Mouse (Mus musculus) forebrain, embryonic 13.5 days (tissue): ENCODE data around the gene Map2. TPM values are rescaled to one million over a fixed set of nuclear protein-coding genes. Genes with fewer than 3 reads are reported as not detected.

Experiments
- ATAC-seq: fragments of 200-750 bp; cut with Nextera tagmentation; 2 replicates; pipeline ENCODE4 v1.8.0; 2017
- H3K27ac ChIP-seq: fragments of 300-500 bp; sonication (generic); 2 replicates; pipeline ENCODE4 v1.5.1; 2015; ENCODE audit warnings: inconsistent platforms, mild to moderate bottlenecking, moderate library complexity
- H3K27me3 ChIP-seq: fragments of 300-500 bp; sonication (generic); 2 replicates; pipeline ENCODE4 v1.6.1; 2015; ENCODE audit warnings: mild to moderate bottlenecking, inconsistent platforms
- H3K36me3 ChIP-seq: fragments of 300-500 bp; sonication (generic); 2 replicates; pipeline ENCODE4 v1.6.1; 2015; ENCODE audit warnings: mild to moderate bottlenecking, inconsistent platforms; ENCODE audit not compliant: poor library complexity, severe bottlenecking
- H3K4me1 ChIP-seq: fragments of 300-500 bp; sonication (generic); 2 replicates; pipeline ENCODE4 v1.6.1; 2015; ENCODE audit warnings: inconsistent platforms
- H3K4me2 ChIP-seq: fragments of 300-500 bp; sonication (generic); 2 replicates; pipeline ENCODE4 v1.6.1; 2015; ENCODE audit warnings: inconsistent platforms, mild to moderate bottlenecking, moderate library complexity
- H3K4me3 ChIP-seq: fragments of 300-500 bp; sonication (generic); 2 replicates; pipeline ENCODE4 v1.5.1; 2015; ENCODE audit warnings: mild to moderate bottlenecking, inconsistent platforms
- H3K9ac ChIP-seq: fragments of 300-500 bp; sonication (generic); 2 replicates; pipeline ENCODE4 v1.6.1; 2015; ENCODE audit warnings: mild to moderate bottlenecking, inconsistent platforms
- H3K9me3 ChIP-seq: fragments of 300-500 bp; sonication (generic); replicated peaks from 2 replicates; pipeline ENCODE4 v1.6.1; 2016; ENCODE audit warnings: inconsistent platforms
- WGBS: fragments of 180-500 bp; shearing (Covaris S2); methylation state at CpG from one replicate; pipeline ENCODE4 v1.1.7; 2015; 5-methylcytosine and 5-hydroxymethylcytosine counted together
- polyA plus RNA-seq: library from polyadenylated mRNA; unstranded; fragments of >200 nt; fragmentation: Nextera tagmentation; extraction: Ambion mirVana; gene quantifications from 2 replicates; pipeline ENCODE4 v1.2.1, GENCODE M21; 2015

Gene Map2
- polyA plus RNA-seq, 1 experiment from 2014 or later, result 332 TPM

DNA sequence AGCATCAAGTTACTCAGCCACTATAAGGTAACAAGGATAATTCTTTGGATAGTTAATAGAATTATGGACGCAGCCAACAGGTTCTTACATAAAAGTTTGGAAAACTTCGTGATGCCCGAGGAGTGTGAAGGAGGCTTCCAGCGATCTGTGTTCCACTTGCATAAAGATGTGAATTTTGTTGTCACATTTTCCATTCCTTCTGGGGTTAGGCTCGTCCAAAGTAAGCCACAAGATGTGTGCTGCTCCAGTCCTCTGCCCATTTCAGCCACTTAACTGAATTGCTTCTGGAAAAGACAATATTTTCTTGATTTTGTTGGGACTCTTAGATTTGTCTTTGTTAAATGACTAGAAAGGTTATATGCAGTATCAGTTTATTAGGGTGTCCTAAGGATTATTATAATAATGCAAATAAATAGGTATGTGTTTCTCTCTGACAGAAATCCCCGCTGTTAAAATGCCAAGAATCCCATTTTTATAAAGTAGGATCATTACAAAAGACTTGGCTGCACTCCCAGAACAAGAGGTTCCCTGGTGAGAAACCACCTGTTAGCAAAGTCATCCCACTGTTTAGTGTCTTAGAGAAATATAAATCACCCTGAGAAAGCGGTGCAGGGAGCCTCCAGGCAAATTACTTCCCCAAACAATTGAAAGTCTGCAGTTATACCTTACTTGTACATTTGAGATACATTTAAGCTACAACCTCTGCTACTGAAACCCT lies 36.2 kb downstream of the Map2 start:
- Histone ChIP-seq H3K27me3 (no peaks in the 10 kb centered on the region), H3K4me2 (no peak overlapping the region), H3K9me3 (no peaks in the 10 kb centered on the region), H3K27ac (no peak overlapping the region), H3K4me3 (no peak overlapping the region), H3K9ac (no peak overlapping the region), H3K36me3 (no peaks in the 10 kb centered on the region), H3K4me1 (peaks cover 27% of the 10 kb centered on the region)
- no peak for ATAC-seq
- WGBS, result 70% methylated on average over 7 of the region's 7 CpGs

DNA sequence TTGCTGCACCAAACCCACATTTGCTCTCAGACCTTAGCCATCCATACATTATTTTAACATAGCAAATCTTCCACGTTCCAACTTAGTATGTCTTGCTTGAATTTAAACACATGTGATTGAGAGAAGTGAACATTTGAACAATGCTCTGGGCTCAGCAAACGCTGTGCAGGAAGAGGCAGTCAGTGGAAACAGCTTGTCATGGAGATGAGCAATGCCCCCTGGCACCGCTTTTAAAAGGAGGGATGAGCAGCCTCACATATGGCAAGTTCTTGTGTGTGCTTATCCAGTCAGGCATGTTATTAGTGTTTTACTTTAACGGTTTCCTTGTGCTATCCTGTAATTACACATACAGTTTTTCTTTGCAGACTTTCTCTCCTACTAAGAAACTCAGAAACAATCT lies 46.4 kb downstream of the Map2 start:
- H3K27me3 ChIP-seq, result no peaks in the 10 kb centered on the region
- peak overlapping the region; percentile 19; the same call in 1 of the 2 replicates for H3K27ac ChIP-seq
- no peak overlapping the region for H3K9ac ChIP-seq
- H3K9me3 ChIP-seq, result no peaks in the 10 kb centered on the region
- H3K36me3 ChIP-seq, result no peaks in the 10 kb centered on the region
- H3K4me2 ChIP-seq, result no peak overlapping the region
- peaks cover 47% of the 10 kb centered on the region for H3K4me1 ChIP-seq
- H3K4me3 ChIP-seq, result no peak overlapping the region
- 51% methylated on average over 4 of the region's 4 CpGs for WGBS
- ATAC-seq, result no peak

DNA sequence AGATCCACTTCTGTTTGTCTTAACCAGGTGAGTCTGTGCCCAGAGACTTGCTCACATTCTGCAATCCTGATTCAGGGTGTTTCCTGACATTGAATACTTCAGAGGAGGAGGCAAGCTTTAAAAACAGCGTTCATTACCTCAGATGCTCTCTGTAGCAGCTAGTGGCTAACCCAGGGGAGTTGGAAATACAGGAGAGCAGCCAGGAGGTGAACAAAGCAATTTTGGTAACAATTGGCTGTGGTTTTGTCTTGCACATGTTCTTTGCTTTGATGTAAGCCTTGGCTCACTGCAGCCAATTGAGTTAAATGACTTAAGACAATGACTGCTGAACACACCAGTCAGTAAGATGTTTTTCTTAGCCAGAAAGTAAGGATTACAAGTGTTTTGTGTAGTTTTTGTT lies 48.3 kb downstream of the Map2 start:
- Histone ChIP-seq H3K27ac (no peak overlapping the region), H3K36me3 (no peaks in the 10 kb centered on the region), H3K4me3 (no peak overlapping the region), H3K27me3 (no peaks in the 10 kb centered on the region), H3K9me3 (no peaks in the 10 kb centered on the region), H3K4me2 (no peak overlapping the region), H3K9ac (no peak overlapping the region), H3K4me1 (peaks cover 59% of the 10 kb centered on the region)
- 27% methylated on average over 1 of the region's 1 CpGs for WGBS
- no peak for ATAC-seq

DNA sequence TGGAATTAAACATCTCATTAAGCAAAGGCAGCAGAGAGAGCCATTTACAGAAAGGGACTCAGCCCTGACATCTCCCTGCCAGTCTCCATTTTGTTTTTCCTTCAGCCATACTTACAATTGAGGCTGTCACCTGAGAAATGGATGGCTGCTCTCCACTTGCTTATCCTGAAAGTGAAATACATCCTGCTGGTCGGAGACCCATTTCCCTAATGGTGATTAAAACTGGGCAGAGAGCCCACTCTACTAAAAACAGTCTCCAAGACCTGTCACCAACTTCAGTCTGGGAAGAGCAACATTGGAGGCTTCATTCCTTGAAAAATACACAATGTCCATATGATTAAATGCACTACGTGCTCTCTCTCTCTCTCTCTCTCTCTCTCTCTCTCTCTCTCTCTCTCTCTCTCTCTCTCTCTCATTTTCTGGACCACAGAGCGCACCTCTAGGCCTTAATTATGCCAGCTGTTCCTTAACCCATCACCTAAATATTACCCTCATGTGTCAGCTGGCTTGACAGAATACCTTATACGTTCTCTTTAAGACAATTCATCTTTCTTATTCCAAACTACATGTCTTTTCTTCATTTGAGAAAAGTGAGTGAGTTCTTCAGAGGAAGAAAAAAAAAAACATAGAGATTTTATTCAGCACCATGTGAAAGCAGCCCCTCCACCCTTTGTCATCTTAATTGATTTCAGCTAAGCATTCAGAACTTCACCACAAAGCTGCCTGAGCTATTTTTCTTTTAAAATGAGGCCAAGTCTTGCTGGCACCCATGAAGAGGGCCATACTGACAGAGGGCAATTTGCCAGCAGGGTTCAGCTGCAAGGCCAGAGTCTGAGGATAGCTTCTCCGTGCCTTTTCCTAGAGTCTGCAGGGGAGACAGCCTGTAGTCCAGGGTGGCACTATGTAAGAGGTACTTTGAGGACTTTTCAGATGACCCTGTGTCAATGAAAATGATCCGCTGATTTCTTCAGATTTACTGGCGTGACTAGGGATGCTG lies 51.6 kb downstream of the Map2 start:
- no peak overlapping the region for H3K4me3 ChIP-seq
- no peaks in the 10 kb centered on the region for H3K27me3 ChIP-seq
- H3K4me2 ChIP-seq, result peak overlapping the region; percentile 12; the same call in 1 of the 2 replicates
- WGBS, result 24% methylated on average over 7 of the region's 7 CpGs
- no peaks in the 10 kb centered on the region for H3K36me3 ChIP-seq
- peaks cover 44% of the 10 kb centered on the region for H3K4me1 ChIP-seq
- ATAC-seq, result peak; percentile 79
- no peaks in the 10 kb centered on the region for H3K9me3 ChIP-seq
- no peak overlapping the region for H3K9ac ChIP-seq
- peak overlapping the region; percentile 62 for H3K27ac ChIP-seq

DNA sequence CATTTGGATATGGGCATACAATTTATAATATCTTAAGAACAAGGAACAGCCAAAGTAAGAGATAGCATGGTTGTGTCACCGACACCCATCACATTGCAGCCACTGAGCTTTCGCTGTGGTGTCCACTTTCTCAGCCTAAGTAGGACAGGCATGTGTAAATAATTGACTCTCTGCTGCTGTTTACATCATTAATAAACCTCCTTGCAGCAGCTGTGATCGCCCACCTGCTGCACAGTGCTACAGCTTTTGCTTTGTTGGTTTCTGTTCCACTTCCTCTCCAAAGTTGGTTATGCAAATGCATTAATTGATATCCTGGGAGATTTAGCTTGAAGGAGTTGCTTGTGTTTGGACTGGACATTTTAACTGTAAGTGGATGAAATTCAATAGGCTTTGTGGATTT lies 53.1 kb downstream of the Map2 start:
- Histone ChIP-seq H3K4me3 (no peak overlapping the region), H3K27ac (0 out of 2 replicates have a peak overlapping the region, but pooled peaks have one; percentile 25), H3K4me2 (no peak overlapping the region), H3K9me3 (no peaks in the 10 kb centered on the region), H3K9ac (no peak overlapping the region), H3K27me3 (no peaks in the 10 kb centered on the region), H3K4me1 (peaks cover 36% of the 10 kb centered on the region), H3K36me3 (no peaks in the 10 kb centered on the region)
- peak; percentile 73 for ATAC-seq
- 28% methylated on average over 3 of the region's 3 CpGs for whole genome bisulfite sequencing

DNA sequence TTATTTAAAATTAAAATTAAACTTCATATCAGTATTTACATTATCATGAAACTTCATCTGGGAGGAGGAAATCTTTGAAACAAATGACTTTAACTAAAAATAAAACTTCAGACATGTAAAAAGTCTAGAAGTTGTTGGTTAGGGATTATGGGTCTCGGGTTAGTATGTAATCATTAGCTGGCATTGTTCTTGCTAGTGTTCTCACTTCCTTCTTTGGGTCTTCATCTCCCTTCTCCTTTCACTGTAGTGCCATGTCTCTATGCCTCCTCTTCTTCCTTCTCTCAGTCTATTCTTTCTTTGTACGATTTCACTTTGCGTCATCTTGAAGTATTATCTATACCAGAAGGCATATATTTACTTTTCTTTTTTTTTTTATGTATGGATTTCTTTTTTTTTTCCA lies 55.3 kb downstream of the Map2 start:
- no peak overlapping the region for H3K4me3 ChIP-seq
- no peak for ATAC-seq
- H3K27me3 ChIP-seq, result no peaks in the 10 kb centered on the region
- 94% methylated on average over 3 of the region's 3 CpGs for WGBS
- no peak overlapping the region for H3K4me2 ChIP-seq
- H3K36me3 ChIP-seq, result no peaks in the 10 kb centered on the region
- no peak overlapping the region for H3K9ac ChIP-seq
- no peaks in the 10 kb centered on the region for H3K9me3 ChIP-seq
- peaks cover 39% of the 10 kb centered on the region for H3K4me1 ChIP-seq
- no peak overlapping the region for H3K27ac ChIP-seq

DNA sequence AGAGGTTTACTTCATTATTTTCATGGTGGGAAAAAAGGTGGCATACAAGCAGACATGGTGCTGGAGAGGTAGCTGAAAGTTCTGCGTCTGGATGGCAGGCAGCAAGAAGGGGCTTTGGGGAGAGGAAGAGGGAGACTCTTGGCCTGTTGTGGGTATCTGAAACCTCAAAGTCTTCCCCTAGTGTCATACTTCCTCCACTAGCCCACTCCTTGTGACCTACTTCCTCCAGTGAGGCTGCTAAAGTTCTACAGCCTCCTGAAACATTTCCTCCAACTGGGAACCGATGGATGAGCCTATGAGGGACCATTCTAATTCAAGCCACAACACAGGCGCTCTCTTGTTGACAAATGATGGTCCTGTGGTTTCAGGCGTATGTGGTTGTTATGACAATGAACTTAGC lies 56.9 kb downstream of the Map2 start:
- no peak for ATAC-seq

DNA sequence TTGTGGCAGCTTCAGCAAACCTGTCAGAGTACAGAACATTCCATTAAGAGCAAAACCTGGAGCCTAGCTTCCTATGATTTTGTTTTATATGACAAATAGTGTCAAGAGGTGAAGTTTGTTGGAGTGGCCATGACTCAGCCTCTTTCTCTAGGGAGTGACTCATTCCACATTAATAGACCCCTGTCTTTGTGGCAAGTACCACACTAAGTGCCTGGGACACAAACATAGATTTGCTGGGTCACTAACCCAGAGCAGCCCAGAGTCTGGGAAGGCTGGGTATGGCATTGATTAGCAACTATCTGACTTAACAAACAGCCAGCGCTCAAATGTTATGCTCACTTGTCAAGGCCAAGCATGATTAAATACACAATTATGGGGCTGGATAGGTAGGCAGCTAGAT lies 69.8 kb downstream of the Map2 start:
- H3K36me3 ChIP-seq, result no peaks in the 10 kb centered on the region
- peaks cover 25% of the 10 kb centered on the region for H3K4me1 ChIP-seq
- no peak overlapping the region for H3K4me2 ChIP-seq
- 85% methylated on average over 1 of the region's 1 CpGs for WGBS
- H3K27me3 ChIP-seq, result no peaks in the 10 kb centered on the region
- no peak overlapping the region for H3K9ac ChIP-seq
- H3K4me3 ChIP-seq, result no peak overlapping the region
- no peak for ATAC-seq
- no peak overlapping the region for H3K27ac ChIP-seq
- no peaks in the 10 kb centered on the region for H3K9me3 ChIP-seq

More for the DNA sequence above, 56.9 kb downstream of the Map2 start:
- Histone ChIP-seq H3K9ac (no peak overlapping the region), H3K27ac (no peak overlapping the region), H3K4me2 (no peak overlapping the region), H3K36me3 (no peaks in the 10 kb centered on the region), H3K4me3 (no peak overlapping the region), H3K27me3 (no peaks in the 10 kb centered on the region), H3K4me1 (peaks cover 27% of the 10 kb centered on the region), H3K9me3 (no peaks in the 10 kb centered on the region)
- 88% methylated on average over 4 of the region's 4 CpGs for WGBS

DNA sequence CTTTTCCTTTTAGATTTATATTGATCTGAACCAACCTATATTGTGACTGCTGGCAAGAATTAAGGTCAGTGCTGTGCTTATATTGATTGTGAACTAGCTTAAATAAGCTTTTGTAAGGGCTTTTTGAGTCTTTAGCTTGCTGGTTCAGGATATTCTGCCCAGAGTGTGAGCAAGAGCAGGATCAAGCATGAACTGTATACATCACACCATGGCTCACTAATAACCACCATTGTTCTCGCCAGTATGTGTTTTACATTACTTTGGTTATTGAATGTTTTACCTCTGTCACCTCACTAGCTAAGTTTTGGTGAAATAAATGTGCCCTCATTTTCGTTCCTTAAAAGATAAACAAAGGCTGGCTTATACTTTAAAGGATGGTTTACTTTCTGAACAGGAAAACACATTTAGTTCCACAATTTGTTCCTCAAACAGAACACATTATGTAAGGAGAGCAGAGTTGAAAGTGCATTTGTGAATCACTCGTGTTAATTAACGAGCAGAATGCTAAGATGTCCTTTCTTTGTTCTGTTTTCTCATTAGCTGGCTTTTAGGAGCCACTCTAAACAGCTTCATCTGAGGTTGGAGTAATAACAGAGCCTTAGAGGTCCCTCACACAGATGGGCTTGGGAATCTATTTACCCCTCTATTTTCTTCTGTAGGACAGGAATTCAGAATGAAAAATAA lies 76.7 kb downstream of the Map2 start:
- 7% methylated on average over 4 of the region's 4 CpGs for WGBS
- H3K9ac ChIP-seq, result no peak overlapping the region
- H3K36me3 ChIP-seq, result peaks cover 13% of the 10 kb centered on the region; the same call in 1 of the 2 replicates
- peak overlapping the region; percentile 1; the same call in 1 of the 2 replicates for H3K4me2 ChIP-seq
- no peaks in the 10 kb centered on the region for H3K9me3 ChIP-seq
- peak; percentile 65; the same call in 1 of the 2 replicates for ATAC-seq
- H3K4me3 ChIP-seq, result no peak overlapping the region
- peak overlapping the region; percentile 62 for H3K27ac ChIP-seq
- no peaks in the 10 kb centered on the region for H3K27me3 ChIP-seq
- peaks cover 35% of the 10 kb centered on the region for H3K4me1 ChIP-seq

DNA sequence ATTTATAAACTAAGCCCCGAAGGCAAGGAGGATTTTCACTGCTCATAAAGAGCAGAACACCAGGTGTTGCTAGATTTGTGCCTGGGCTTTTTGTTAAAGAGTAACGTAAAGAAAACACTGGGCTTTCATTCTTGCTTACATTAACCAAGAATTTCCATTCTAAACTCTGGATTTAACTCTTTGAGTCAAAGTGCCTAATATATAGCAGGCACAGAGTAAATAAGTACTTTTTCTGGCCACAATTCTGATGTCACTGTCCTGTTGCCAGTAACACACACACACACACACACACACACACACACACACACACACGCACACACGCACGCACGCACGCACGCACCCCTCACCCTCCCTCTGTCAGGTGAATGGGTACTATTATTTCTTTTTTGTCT lies 77.3 kb downstream of the Map2 start:
- Histone ChIP-seq H3K27me3 (no peaks in the 10 kb centered on the region), H3K27ac (peak overlapping the region; percentile 62), H3K9ac (no peak overlapping the region), H3K4me3 (no peak overlapping the region), H3K36me3 (peaks cover 17% of the 10 kb centered on the region), H3K9me3 (no peaks in the 10 kb centered on the region), H3K4me1 (peaks cover 30% of the 10 kb centered on the region), H3K4me2 (peak overlapping the region; percentile 1; the same call in 1 of the 2 replicates)
- whole genome bisulfite sequencing, result 38% methylated on average over 8 of the region's 8 CpGs
- no peak; the same call in 1 of the 2 replicates for ATAC-seq

DNA sequence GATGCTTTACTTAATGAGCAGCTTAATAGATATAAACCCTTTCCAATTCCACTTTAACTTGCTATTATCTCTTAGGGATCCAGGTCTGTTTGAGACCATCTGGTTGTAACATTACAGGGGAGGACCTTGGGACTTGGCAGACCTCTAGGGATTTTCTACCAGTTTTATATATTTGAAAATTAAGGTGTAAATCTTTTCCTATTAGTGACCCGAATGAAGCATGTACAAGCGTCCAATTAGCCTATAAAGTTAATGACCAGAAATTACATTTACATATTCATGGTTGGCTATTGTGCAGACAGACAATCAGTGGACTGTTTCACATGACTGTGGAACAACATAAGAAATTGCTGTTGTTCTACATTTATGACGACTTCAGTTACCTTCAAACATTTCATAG lies 88.1 kb downstream of the Map2 start:
- Histone ChIP-seq H3K36me3 (no peaks in the 10 kb centered on the region), H3K27ac (no peak overlapping the region), H3K4me2 (no peak overlapping the region), H3K9me3 (no peaks in the 10 kb centered on the region), H3K4me3 (no peak overlapping the region), H3K9ac (no peak overlapping the region), H3K4me1 (peaks cover 14% of the 10 kb centered on the region), H3K27me3 (no peaks in the 10 kb centered on the region)
- WGBS, result 39% methylated on average over 3 of the region's 3 CpGs
- ATAC-seq, result no peak
